Mouse (Mus musculus): ENCODE measurements at regions not wholly inside any gene's neighbourhood (a gene's known extent, or its start where the extent isn't known, plus 50 kb on each side); places are given as distances from the start of the nearest gene placed in this dataset.

- TF ChIP-seq TAL1 (IDR thresholded peaks at IDR 0.05; ENCODE audit: low read length) (no peak), GATA1 (IDR thresholded peaks at IDR 0.05; ENCODE audit: low read length) (no peak)
Observed at GRCm38 (mm10) chr8:89514270-89514669, 470.3 kb upstream of the Sall1 start.

Measured in erythroblast, embryonic 14.5 days (primary cell).